Mouse (Mus musculus) CH12.LX (cell line): ENCODE data around the gene Cdk4. TPM values are rescaled to one million over a fixed set of nuclear protein-coding genes. Genes with fewer than 3 reads are reported as not detected.

Experiments used
- DNase-seq: peaks from one replicate; pipeline ENCODE4 v3.0.0-alpha.2; 2013; ENCODE audit errors: extremely low read depth
- H3K27ac ChIP-seq: 2 replicates; pipeline ENCODE4 v1.5.1; 2012; ENCODE audit warnings: low read depth, mild to moderate bottlenecking, control low read depth, moderate library complexity; ENCODE audit not compliant: insufficient read depth
- H3K27me3 ChIP-seq: replicated peaks from 2 replicates; pipeline ENCODE3; 2012; ENCODE audit warnings: inconsistent platforms
- H3K36me3 ChIP-seq, 2 experiments: replicated peaks in 1 of 2; 2 replicates each; pipeline versions ENCODE3 to v1.6.1; 2012; ENCODE audit warnings: inconsistent platforms in 1 of 2, low read length in 1 of 2, mild to moderate bottlenecking in 1 of 2, mixed read lengths in 1 of 2, moderate library complexity in 1 of 2; ENCODE audit not compliant: control insufficient read depth in 1 of 2, insufficient read depth in 1 of 2
- H3K4me1 ChIP-seq, 2 experiments: 2 replicates each; pipeline ENCODE4 v1.6.1; 2012; ENCODE audit warnings: inconsistent platforms in 1 of 2, moderate library complexity in 1 of 2; ENCODE audit not compliant: insufficient read depth in 2 of 2, control insufficient read depth in 1 of 2
- H3K4me2 ChIP-seq: 2 replicates; pipeline ENCODE4 v1.6.1; 2012; ENCODE audit warnings: low read depth, mild to moderate bottlenecking, control low read depth; ENCODE audit not compliant: poor library complexity, insufficient read depth, severe bottlenecking
- H3K4me3 ChIP-seq, 3 experiments: fragments of 150-350 bp in 1 of 3; sonication (generic) in 1 of 3; replicated peaks in 1 of 3; 2 replicates each; pipeline versions ENCODE3 to v1.5.1; 2011 to 2012; ENCODE audit warnings: low read depth in 2 of 3, low read length in 2 of 3, mild to moderate bottlenecking in 2 of 3, moderate library complexity in 2 of 3, control low read depth in 1 of 3, improper control_type of control experiment in 1 of 3, inconsistent platforms in 1 of 3, mixed read lengths in 1 of 3; ENCODE audit not compliant: poor library complexity in 1 of 3
- H3K79me2 ChIP-seq: replicated peaks from 2 replicates; pipeline ENCODE4 v1.6.1; 2012; ENCODE audit warnings: mild to moderate bottlenecking, moderate library complexity; ENCODE audit not compliant: control insufficient read depth, poor library complexity, insufficient read depth, severe bottlenecking; ENCODE audit errors: extremely low read depth
- H3K9ac ChIP-seq: 2 replicates; pipeline ENCODE4 v1.6.1; 2012; ENCODE audit warnings: low read depth, mild to moderate bottlenecking, control low read depth, moderate library complexity; ENCODE audit not compliant: insufficient read depth
- H3K9me3 ChIP-seq: replicated peaks from 2 replicates; pipeline ENCODE3; 2012; ENCODE audit warnings: low read length, inconsistent platforms, mixed read lengths
- CHD1 ChIP-seq: IDR thresholded peaks from 2 replicates; pipeline ENCODE4 v1.6.1; 2012; ENCODE audit warnings: low read depth, low read length, improper control_type of control experiment, inconsistent platforms
- CTCF ChIP-seq, 2 experiments: IDR thresholded peaks in 1 of 2; conservative IDR thresholded peaks in 1 of 2; 2 replicates each; pipeline ENCODE4 v1.5.1; 2011 to 2012; ENCODE audit warnings: low read depth in 2 of 2, low read length in 2 of 2, improper control_type of control experiment in 1 of 2, inconsistent platforms in 1 of 2, mild to moderate bottlenecking in 1 of 2, moderate library complexity in 1 of 2
- E2F4 ChIP-seq: IDR thresholded peaks from 2 replicates; pipeline ENCODE4 v1.6.1; 2011; ENCODE audit warnings: low read depth, low read length, improper control_type of control experiment; ENCODE audit not compliant: insufficient replicate concordance
- ELF1 ChIP-seq: IDR thresholded peaks from 2 replicates; pipeline ENCODE4 v1.6.1; 2014; ENCODE audit warnings: low read depth, mild to moderate bottlenecking, inconsistent platforms, low read length, improper control_type of control experiment
- ETS1 ChIP-seq: conservative IDR thresholded peaks from 2 replicates; pipeline ENCODE4 v1.6.1; 2012; ENCODE audit warnings: low read depth, mild to moderate bottlenecking, inconsistent platforms, low read length, improper control_type of control experiment, moderate library complexity
- HCFC1 ChIP-seq: IDR thresholded peaks from 2 replicates; pipeline ENCODE4 v1.6.1; 2012; ENCODE audit warnings: low read depth, mild to moderate bottlenecking, inconsistent platforms, low read length, improper control_type of control experiment
- JUND ChIP-seq: conservative IDR thresholded peaks from 2 replicates; pipeline ENCODE4 v1.6.1; 2011; ENCODE audit warnings: low read depth, low read length, improper control_type of control experiment
- KAT2A ChIP-seq: IDR thresholded peaks from 2 replicates; pipeline ENCODE4 v1.6.1; 2012; ENCODE audit warnings: low read length, improper control_type of control experiment, inconsistent platforms; ENCODE audit not compliant: insufficient replicate concordance
- MAFK ChIP-seq: IDR thresholded peaks from 2 replicates; pipeline ENCODE4 v1.6.1; 2011; ENCODE audit warnings: low read length, improper control_type of control experiment; ENCODE audit not compliant: insufficient replicate concordance
- MAX ChIP-seq: IDR thresholded peaks from 2 replicates; pipeline ENCODE4 v1.6.1; 2011; ENCODE audit warnings: low read length, improper control_type of control experiment
- MAZ ChIP-seq: IDR thresholded peaks from 2 replicates; pipeline ENCODE4 v1.6.1; 2012; ENCODE audit warnings: low read depth, mild to moderate bottlenecking, inconsistent platforms, low read length, improper control_type of control experiment, moderate library complexity
- MEF2A ChIP-seq: IDR thresholded peaks from 2 replicates; pipeline ENCODE4 v1.6.1; 2014; ENCODE audit warnings: low read depth, mild to moderate bottlenecking, inconsistent platforms, low read length, improper control_type of control experiment, borderline replicate concordance
- MYC ChIP-seq: IDR thresholded peaks from 2 replicates; pipeline ENCODE4 v1.6.1; 2011; ENCODE audit warnings: low read depth, mild to moderate bottlenecking, improper control_type of control experiment, low read length
- NELFE ChIP-seq: IDR thresholded peaks from 2 replicates; pipeline ENCODE4 v1.6.1; 2011; ENCODE audit warnings: low read depth, low read length, improper control_type of control experiment
- TBP ChIP-seq: conservative IDR thresholded peaks from 2 replicates; pipeline ENCODE4 v1.6.1; 2011; ENCODE audit warnings: low read depth, low read length, improper control_type of control experiment
- UBTF ChIP-seq: IDR thresholded peaks from 2 replicates; pipeline ENCODE4 v1.6.1; 2012; ENCODE audit warnings: low read depth, mild to moderate bottlenecking, inconsistent platforms, low read length, improper control_type of control experiment, moderate library complexity
- USF1 ChIP-seq: IDR thresholded peaks from 2 replicates; pipeline ENCODE4 v1.6.1; 2014; ENCODE audit warnings: low read depth, mild to moderate bottlenecking, inconsistent platforms, low read length, improper control_type of control experiment
- dilution Hi-C: fragments of 300-500 bp; cut with MboI; formaldehyde crosslinking; loops from 2 replicates; pipeline ENCODE4 v1.14.3; 2020; ENCODE audit warnings: low sequenced_read_pairs; ENCODE audit not compliant: extremely low pct_unique_long_range_greater_than_20kb, extremely low pct_ligation_motif_present
- in situ Hi-C: fragments of 300-500 bp; cut with MboI; formaldehyde crosslinking; loops from 3 replicates; pipeline ENCODE4 v1.14.3; 2019; ENCODE audit warnings: low sequenced_read_pairs, low pct_ligation_motif_present, low pct_unique_long_range_greater_than_20kb, mixed read lengths
- polyA plus RNA-seq: library from polyadenylated mRNA; unstranded; fragments of >175 nt; gene quantifications from 2 replicates; pipeline ENCODE4 v1.2.1, GENCODE M21; 2012; ENCODE audit warnings: low read depth; ENCODE audit not compliant: insufficient read length
- total RNA-seq, 2 experiments: library from RNA; depleted of rRNA; stranded (reverse); fragments of 300-350 nt in 1 of 2; fragments of >200 nt in 1 of 2; gene quantifications; 2 replicates each; pipeline ENCODE4 v1.2.3; 2012 to 2014

Cdk4 gene
- total and polyA plus RNA-seq, 3 experiments: 257 to 921 (median 864) TPM

- in situ Hi-C loops: no loop called here
- no peak overlapping the region for H3K4me3 ChIP-seq
- no peaks in the 10 kb centered on the region for H3K27me3 ChIP-seq
- TF ChIP-seq ELF1: no peak
- TF ChIP-seq TBP: no peak
- TF ChIP-seq MAX: no peak
- H3K4me1 ChIP-seq: no peaks in the 10 kb centered on the region
- no peak overlapping the region for H3K9ac ChIP-seq
- no peaks in the 10 kb centered on the region for H3K9me3 ChIP-seq
- H3K27ac ChIP-seq: no peak overlapping the region
- dilution Hi-C loops: no loop called here
- H3K4me2 ChIP-seq: no peak overlapping the region
- no peak for DNase-seq
- peaks cover 68 to 94% of the 10 kb centered on the region in 2 experiments for H3K36me3 ChIP-seq
- peaks cover 3% of the 10 kb centered on the region; the same call in 1 of the 2 replicates for H3K79me2 ChIP-seq
Observed at GRCm38 (mm10) chr10:127083292-127083914, 20.1 kb downstream of the Cdk4 start.

GRCm38 (mm10) chr10:127083915-127084306, 20.6 kb downstream of the Cdk4 start:
- H3K27ac ChIP-seq: no peak overlapping the region
- in situ Hi-C loops (no loop called here), dilution Hi-C loops (no loop called here)
- peaks cover 70 to 95% of the 10 kb centered on the region in 2 experiments for H3K36me3 ChIP-seq
- no peak for DNase-seq
- no peak overlapping the region for H3K4me2 ChIP-seq
- peaks cover 3% of the 10 kb centered on the region; the same call in 1 of the 2 replicates for H3K79me2 ChIP-seq
- no peaks in the 10 kb centered on the region for H3K9me3 ChIP-seq
- H3K4me1 ChIP-seq: no peaks in the 10 kb centered on the region
- no peak overlapping the region for H3K4me3 ChIP-seq
- H3K27me3 ChIP-seq: no peaks in the 10 kb centered on the region
- H3K9ac ChIP-seq: no peak overlapping the region
- TF ChIP-seq UBTF (no peak), JUND (no peak), MAFK (no peak), CTCF (conservative IDR thresholded peaks at IDR 0.05 in 1 of 2, IDR thresholded peaks at IDR 0.05 in 1 of 2; ENCODE audit: low read depth in 2 of 2, low read length in 2 of 2) (no peak), ETS1 (no peak), KAT2A (no peak), NELFE (no peak), MEF2A (no peak), CHD1 (no peak), USF1 (no peak), MYC (no peak), E2F4 (no peak), MAZ (no peak), HCFC1 (no peak)
